Mouse (Mus musculus) neutrophil, adult 59 days (primary cell): ENCODE measurements around the gene T2. TPM values are rescaled to one million over a fixed set of nuclear protein-coding genes. Genes with fewer than 3 reads are reported as not detected.

Experiments used
- total RNA-seq, 2 experiments: library from RNA; stranded (reverse); gene quantifications; 1 replicate in 1 of 2; 2 replicates in 1 of 2; pipeline ENCODE4 v1.2.4; 2023

Gene T2
- total RNA-seq = not detected

GRCm38 (mm10) chr17:8355692-8356091 lies at the start of gene T2:
Gene T2, plus strand, starts transcription at chr17:8355992.

GRCm38 (mm10) chr17:8310838-8311614 lies 44.8 kb upstream of the T2 start, which contains the start of gene Sft2d1:
Gene Sft2d1, plus strand, starts transcription at chr17:8311102.

GRCm38 (mm10) chr17:8337159-8337558 lies 18.6 kb upstream of the T2 start, which contains the start of gene Prr18:
Gene Prr18, plus strand, starts transcription at chr17:8337459.

GRCm38 (mm10) chr17:8433978-8434960 lies 78.5 kb downstream of the T2 start, which contains the start of gene T:
Gene T, plus strand, starts transcription at chr17:8434423.

Other genes starting within 250 kb of the T2 start
- gene Gm49673, start 208.2 kb upstream of the T2 start, total RNA-seq = under 1 TPM; 0.73 to 0.75 TPM
- 10 to 100 TPM; 26.8 to 29.4 TPM for gene Rnaset2a, start 207.9 kb upstream of the T2 start, total RNA-seq
- 10 to 100 TPM; 13.7 to 19.9 TPM for gene Fgfr1op, start 190.5 kb upstream of the T2 start, total RNA-seq
- not detected for gene Ccr6, start 119.9 kb upstream of the T2 start, total RNA-seq
- gene Mpc1, start 73.1 kb upstream of the T2 start, total RNA-seq = 10 to 100 TPM; 60.7 to 61.5 TPM
- gene Sft2d1, start 44.9 kb upstream of the T2 start, total RNA-seq = 100 to 1,000 TPM in 1 of 2 experiments, 10 to 100 TPM in 1; 96.0 to 112 TPM
- gene Prr18, start 18.5 kb upstream of the T2 start, total RNA-seq = under 1 TPM; 0.29 to 0.42 TPM
- gene T, start 78.4 kb downstream of the T2 start, total RNA-seq = not detected
- 1 to 10 TPM; 1.4 to 1.5 TPM for gene Pde10a, start 169.4 kb downstream of the T2 start, total RNA-seq
- gene Gm17087, start 211.0 kb downstream of the T2 start, total RNA-seq = not detected